Mouse (Mus musculus): ENCODE results near the gene Mindy2. TPM values are rescaled to one million over a fixed set of nuclear protein-coding genes. Genes with fewer than 3 reads are reported as not detected.

The Mindy2 gene
- polyA plus RNA-seq (2012; rRNA removed): 16.0 and 16.5 TPM in 2 replicates

DNA sequence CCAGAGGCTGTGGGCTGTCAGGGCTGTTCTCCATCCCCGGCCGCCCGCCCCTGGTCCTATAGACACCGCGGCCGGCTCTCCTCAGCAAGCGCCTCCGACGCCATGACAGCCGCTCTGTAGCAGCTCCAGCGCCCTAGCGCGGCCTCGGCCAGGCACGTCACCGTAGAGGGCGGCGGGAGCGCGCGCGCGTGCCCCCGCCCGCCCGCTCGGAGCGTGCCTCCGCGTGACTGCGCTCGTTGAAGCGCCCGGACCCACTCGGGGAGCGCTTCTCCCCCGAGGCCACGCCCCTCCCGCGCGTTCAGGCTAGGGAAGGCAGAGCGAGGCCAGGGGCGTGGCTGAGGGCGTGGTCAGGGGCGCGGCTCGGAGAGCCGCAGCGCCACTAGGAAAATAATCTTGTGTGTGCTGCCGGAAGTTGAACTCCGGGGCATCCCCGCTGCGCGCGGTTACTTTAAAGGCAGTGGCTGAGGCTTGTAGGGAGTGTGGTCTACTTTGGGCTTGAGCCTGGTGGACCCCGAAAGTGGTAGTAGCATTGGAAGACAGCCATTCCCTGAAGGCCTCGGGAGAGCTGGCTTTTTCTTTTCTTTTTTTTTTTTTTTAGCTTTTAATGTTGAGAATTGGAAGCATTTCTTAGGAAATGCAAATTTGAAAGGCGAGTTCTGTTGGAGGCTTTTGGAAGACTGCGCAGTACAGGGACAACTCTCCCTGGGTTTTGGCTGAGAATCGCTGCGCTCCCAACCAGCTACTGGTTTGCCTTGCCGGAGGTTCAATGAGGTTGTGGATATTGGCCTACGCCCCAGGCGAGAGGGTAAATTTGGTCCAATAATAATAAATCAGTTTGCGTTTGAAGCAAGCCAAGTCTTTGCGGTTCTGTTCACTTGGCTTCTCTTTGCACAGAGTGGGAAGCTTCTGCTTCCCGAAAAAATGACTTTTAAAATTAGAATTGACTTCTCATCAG is at the start of gene Mindy2:
Gene Mindy2, minus strand, starts transcription at position 162 of the 955 bp plus-strand sequence.
- peak; percentile 90 for DNase-seq (ENCODE audit: low spot score)

DNA sequence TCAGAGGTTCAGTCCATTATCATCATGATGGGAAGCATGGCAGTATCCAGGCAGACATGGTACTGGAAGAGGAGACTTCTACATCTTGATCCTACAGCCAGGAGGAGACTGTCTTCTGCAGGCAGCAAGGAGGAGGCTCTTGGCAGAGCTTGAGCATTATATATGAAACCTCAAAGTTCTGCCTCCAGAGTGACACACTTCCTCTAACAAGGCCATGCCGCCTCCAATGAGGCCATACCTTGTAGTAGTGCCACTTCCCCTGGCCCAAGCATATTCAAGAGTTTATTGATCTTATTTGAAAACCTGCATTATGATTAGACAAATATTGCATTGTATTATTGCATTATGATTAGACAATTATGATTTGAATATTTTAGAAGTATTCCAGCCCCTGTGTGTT is 49.5 kb upstream of the Mindy2 start:
- no peak for DNase-seq (ENCODE audit: low spot score)

DNA sequence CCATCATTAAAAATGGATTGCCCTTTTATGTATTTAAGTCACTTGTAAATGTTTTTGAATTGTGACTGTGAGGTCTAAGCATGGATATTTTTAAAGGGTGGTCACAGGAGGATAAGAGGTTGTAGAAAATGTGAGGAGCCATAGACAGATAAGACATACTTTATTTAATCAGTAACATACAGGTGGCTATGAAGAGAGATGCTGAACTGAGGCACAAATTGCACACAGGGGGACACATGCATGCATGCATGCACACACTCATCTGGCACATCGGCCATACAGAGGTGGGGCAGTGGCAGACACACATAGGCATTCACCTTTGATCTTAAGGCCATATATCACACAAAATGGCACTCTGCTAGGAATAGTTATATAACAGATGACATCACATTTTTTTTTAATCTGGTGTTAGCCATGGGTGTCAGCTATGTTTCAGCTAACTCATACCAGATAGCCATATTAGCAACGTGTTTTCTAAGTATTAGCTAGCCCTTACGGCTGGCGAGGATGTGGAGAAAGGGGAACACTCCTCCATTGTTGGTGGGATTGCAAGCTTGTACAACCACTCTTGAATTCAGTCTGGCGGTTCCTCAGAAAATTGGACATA is 46.7 kb upstream of the Mindy2 start:
- DNase-seq (ENCODE audit: low spot score): no peak

DNA sequence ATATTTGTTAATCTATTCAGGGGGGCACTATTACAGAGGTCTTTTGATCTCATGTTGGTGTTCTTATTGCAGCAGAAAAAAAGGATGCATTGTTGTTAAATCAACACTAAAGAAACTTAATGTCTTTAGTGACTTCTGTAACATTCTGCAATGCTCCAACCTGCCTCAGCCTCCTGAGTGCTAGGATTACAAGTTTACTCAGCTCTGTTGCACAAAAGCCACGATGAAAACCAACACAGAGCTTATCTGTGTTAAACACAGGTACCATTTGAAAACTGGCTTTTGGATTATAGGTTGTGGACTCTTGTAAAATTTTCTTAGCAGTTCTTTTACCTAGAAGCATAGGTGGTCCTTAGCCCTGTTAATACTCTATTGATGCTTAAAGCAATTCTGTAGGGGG is 41.1 kb upstream of the Mindy2 start:
- no peak for DNase-seq (ENCODE audit: low spot score)

DNA sequence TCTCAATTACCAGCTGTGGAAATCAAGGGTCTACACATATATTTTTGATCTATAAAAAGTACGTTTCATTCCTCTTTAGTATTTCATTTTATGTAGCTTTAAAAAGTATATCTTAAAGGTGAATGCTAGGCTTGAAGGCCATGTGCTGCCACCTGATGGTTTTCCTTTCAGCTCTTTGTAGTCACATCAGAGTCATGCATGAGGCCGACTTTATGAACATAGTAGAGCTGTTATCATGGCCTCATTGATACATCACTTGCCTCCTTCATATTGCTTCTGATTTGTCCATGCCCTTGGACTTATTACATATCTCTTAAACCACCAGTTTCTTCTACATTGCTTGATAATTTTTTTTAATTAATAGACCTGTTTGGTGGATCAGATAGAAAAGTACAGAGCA is 38.7 kb upstream of the Mindy2 start:
- no peak for DNase-seq (ENCODE audit: low spot score)

DNA sequence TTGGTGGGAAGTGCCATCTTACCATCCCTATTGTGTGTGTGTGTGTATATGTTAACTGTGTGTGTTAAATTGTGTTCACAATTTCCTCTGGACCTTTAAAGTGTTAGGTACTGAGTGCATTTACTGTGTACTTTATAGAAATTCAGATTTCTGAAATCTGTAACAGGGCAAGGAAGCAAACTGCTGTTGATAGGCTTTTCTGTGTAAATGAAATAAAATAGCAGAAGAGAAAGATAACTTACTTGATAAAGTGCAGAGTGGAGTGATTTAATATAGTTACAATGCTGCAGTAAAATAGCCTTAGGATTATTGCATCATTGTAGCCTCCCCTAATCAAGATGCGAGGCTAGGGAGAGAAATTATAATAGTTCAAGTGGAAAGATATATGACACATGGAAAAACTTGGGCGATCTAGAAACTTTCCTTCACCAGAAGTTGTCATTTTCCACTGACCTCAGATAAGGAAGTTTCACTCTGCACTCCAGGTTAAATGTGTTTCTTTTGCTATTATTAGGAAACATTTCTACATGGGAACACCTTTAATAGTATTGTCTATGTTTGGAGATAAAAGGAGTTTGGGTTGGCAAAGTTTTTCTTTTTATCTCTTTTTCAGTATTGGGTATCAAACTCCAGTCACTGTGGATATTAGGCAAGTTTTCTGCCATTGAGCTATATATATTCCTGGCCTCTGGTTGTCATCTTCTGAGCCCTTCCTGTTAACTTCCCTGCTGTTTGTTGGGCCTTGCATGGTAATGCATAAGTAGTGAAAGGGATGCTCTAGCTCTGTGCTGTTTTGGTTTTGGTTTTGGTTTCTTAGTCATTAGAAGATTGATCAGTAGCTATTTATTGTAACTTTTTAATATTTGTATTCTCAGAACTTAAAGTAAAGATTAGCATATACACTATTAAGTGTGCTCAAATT is 35.1 kb upstream of the Mindy2 start:
- DNase-seq (ENCODE audit: low spot score): no peak

DNA sequence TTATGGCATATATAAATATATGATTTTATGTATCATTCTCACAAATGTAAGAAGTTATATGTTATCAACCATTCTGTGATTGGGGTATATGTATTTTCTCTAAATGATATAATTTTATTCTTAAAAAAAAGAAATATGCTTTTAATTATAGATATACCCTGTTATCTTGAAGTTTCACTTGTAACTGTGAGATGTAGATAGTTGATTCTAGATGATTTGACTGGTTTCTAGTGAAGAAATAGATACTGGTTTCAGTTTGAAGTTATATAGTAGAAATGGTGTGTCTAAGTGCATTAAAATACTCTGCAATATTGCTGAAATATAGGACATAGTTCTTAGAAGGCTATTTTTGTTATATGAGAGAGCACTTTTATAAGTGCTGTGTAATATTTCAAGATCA is 33.6 kb upstream of the Mindy2 start:
- DNase-seq (ENCODE audit: low spot score): no peak

DNA sequence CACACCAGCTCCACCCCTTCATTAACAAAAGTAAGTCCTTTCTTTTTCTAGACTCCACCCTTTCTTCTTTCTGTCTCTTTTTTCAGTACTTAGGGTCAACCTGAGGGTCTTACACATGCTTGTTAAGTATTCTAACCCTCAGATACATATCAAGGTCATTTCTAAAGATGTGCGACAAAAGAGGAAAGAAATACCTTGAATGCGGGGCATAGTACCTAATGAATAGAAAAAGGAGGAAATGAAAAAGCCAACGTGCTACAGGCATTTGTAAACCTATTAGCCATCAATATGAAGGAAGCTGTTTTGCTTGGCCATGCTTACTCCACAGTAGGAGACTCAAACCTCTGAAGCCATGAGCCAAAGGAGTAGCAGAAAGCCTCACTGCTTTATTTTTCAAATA is 33.0 kb upstream of the Mindy2 start:
- DNase-seq (ENCODE audit: low spot score): no peak

DNA sequence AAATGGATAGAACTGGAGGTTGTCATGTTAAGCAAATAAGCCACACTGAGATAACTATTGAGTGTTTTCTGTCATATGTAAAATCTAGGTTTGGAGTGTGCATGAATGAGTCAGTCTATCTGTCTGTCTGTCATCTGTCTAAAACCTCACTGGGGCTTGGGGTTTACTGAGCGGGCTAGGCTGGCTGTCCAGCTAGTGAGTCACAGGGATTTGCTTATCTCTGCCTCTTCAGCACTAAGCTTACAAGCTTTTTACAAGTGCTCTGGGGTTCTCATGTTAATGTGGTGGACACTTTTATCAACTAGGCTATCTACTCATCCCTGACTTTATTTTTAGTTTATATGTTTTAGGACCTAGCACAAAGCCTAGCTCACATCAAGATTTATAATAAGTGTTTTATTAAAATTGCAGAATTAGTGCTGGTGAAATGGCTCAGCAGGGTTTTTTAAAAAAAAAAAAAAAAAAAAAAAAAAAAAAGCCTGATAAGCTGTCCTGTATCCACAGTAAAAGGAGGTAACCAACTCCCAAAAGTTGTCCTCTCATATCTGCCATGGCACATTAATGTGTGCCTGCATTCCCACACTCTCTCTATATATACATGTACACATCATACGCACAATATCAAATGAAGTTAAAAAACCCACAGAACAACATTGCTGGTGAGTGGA is 31.5 kb upstream of the Mindy2 start:
- no peak for DNase-seq (ENCODE audit: low spot score)

DNA sequence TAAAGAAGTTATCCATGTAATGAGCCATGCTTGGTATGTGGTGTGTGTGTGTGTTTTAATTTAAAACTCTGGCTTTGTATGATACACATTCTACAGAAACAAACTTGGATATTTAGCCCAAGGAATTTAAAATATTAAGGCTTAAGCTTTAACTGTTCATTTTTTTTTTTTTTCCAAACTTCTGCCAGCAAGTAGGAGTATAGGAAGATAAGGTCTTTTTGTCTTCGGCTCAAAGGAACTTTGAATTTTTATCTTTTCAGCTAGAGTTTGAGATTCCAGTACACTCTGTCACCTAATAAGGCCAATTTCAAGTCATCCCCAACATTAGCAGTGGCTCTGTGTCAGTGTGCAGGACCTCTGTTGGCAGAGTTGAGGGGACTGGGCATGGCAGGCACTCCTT is 25.2 kb upstream of the Mindy2 start:
- no peak for DNase-seq (ENCODE audit: low spot score)

DNA sequence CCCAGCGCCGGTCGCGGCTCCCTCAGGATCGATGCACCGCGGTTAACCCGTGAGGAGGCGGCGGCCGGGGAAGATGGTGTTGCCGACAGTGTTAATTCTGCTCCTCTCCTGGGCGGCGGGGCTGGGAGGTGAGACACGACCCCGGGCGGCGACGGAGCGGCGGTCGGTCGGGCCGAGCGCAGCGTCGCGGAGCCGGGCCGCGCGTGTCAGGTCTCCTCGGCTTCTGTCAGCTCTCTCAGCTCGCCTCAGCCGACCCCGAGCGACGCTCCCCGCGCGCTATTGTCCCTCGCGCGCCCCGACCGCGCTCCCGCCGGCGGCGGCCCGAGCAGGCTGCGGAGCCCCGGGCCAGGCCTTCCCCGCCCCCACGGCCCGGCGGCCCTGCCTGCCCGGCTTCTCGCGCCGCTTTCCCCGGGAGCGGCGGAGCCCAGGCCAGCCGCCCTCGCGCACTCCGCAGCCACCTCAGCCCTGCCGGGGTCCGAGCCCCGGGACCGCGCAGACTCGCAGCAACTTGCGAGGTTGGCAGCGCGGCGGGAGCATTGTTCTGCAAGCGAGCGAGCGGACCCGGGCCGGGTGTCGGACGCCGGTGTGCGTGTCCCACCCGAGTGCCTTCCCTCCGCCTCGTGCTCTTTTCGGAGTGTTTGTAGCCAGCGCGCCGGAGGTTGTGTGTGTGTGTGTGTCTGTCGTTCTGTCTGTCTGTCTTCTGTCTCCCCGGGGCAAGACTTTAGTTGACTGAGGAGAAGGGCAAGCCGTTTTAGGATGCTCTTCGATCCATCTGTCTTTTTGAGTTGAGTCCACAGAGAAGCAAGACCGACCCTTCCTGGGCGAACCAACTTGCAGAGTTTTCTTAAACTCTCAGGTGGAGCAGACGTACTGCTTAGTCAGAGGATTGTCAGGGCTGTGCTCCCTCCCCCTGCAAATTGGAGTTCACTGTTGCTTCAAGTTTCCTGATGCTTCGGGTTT is 22.4 kb upstream of the Mindy2 start:
- DNase-seq (ENCODE audit: low spot score): peak; percentile 58

DNA sequence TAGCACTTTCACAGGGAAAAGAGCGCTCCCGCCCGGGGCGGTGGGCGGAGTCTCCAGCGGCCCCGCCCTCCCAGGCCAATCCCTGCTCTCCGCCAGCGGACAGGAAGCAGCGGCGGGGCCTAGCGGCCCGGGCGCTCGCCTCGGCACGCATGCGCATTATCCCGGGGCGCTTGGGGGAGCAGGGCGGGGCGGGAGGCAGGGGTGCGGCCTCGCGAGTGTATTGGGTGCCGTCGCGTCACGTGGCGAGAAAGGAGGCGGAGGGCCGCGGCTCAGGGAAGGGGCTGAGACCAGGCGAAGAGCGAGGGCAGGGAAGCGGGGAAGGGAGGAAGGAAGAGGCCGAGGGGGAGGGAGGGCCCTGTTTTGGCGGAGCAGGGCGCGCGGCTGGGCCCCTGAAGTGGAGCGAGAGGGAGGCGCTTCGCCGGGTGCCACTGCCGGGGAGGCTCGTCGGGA is 21.7 kb upstream of the Mindy2 start, which contains the start of gene Adam10:
Gene Adam10, plus strand, starts transcription at position 316 of the 450 bp plus-strand sequence.
- peak; percentile 96 for DNase-seq (ENCODE audit: low spot score)

DNA sequence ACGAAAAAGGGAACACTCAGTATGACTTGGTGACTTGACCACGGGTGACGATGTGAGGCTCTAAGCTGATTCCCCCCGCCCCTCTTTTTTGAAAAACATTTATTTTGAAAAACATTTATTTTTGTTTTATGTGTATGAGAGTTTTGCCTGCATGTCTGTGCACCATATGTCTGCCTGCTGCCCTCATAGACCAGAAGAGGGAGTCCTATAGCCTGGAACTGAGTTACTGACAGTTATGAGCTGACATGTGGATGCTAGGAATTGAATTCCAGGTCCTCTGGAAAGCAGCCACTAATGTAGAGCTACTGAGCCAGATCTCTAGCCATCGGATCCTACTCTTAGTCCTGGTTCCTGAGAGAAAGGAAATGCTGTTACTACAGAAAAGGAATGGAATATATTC is 19.0 kb upstream of the Mindy2 start:
- no peak for DNase-seq (ENCODE audit: low spot score)

DNA sequence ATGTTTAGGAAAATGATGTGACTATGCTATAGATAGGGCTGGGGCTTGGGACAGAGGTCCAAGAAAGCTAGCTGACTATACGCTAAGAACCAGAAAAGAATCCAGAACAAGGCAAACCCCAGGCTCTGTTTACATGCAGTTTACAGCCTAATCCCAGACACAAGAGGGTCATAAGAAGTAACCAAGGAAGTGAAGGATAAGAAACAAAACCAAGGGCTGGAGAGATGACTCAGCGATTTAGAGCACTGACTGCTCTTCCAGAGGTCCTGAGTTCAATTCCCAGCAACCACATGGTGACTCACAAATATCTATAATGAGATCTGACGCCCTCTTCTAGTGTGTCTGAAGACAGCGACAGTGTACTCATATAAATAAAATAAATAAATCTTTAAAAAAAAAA is 18.1 kb upstream of the Mindy2 start:
- DNase-seq (ENCODE audit: low spot score): no peak

DNA sequence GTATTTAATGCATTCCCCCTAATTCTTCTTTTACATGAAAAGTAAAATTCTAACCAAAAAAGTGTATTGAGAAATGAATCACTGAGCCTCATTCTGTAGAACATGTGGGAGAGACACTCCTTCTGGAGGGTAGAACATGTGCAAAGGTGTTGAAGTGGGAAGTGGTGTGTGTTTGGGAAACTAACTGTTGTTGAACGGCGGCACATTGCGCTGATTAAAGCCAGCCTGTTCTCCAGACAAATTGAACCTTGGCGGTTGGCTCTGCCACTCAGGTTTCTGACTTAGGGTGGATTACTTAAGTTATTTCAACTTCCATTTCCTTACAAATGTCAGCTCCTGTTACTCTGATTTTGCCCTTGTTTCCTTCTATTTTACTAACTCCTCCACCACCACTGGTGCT is 16.7 kb upstream of the Mindy2 start:
- DNase-seq (ENCODE audit: low spot score): no peak

DNA sequence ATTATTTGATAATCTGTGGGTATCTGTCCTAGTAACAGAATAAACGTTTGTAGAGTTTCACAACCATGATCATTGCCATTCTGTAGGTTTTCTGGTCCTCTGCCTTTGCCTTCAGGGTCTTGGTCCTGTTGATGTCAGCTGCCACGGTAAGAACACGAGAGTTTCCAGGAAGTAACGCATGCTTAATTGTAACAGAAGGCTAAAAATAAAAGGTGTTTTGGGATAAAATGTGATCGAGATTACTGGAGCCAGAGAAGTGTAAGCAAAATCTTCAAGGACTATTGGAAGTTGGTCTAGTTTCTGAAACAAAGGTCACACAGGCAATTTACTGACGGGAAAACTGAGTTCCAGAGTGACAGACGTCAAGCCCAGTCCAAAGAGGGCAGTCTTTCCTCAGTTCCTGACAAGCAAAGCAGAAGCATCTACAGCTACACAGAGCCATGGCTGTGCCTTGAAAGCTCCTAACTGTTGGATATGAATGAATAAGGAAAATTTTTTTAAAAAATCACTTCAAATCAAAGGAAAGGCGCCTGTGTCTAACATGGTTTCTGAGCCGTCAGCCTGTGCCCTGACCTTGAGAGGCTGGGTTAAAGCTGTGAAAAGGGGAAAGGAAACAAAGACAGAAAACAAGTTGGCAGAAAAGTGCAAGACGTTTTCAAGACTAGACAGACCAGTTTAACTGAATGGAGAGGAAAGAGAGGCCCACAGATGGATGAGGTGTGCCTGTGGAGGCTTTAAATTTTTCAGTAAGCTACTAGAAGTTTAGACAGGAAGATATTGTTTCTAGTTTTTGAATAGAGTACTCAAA is 15.0 kb upstream of the Mindy2 start:
- no peak for DNase-seq (ENCODE audit: low spot score)

DNA sequence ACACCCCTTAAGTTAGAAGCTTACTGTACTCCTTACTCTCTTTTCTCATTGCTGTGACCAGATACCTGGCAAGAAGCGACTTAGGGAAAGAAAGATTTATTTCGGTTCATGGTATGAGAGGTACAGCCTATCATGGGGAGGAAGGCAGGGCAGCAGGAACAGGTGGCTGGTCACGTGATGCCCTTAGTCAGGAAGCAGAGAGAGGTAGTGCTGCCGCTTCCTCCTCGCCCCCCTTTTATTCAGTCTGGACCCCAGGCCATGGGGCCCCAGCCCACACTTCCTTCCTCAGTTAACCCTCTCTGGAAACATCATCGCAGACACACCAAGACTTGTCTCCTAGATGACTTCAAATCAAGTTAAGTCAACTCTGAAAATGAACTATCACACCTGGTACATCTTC is 14.3 kb upstream of the Mindy2 start:
- no peak for DNase-seq (ENCODE audit: low spot score)

DNA sequence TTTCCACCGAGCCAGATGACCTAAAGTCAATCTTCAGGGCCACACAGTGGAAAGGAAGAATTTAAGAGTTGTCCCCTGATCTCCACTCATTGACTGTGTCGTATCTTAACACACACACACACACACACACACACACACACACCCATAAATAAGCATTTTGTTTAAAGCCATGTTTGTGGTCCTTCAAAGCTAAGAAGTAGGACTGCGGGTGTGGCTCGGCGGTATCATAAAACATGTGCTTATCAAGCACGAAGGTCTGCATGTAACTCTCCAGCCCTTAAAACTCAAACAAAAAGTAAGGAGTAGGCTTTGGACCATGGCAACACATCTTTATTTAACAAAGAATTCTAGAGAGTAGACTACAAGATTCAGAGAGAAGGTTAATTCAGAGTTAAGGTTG is 13.4 kb upstream of the Mindy2 start:
- DNase-seq (ENCODE audit: low spot score): no peak

DNA sequence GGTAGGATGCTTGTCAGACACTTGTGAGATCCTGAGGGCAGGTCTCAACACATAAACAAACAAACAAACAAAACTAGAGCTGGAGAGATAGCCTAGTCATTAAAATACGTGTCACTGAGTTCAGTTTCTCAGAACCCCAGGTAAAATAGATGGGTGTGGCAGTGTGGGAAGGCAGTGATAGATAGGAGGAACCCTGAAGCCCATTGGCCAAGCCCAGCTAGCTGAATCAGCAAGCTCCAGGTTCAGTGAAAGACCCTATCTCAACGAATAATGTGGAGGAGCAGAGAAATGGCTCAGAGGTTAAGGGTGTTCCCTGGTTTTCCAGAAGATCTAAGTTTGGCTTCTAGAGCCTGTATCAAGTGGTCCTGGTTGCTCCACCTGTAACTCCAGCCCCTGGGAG is 12.2 kb upstream of the Mindy2 start:
- no peak for DNase-seq (ENCODE audit: low spot score)
